Mouse (Mus musculus): ENCODE measurements around the gene Ppp1r9a. TPM values are rescaled to one million over a fixed set of nuclear protein-coding genes. Genes with fewer than 3 reads are reported as not detected.

Ppp1r9a gene
- total RNA-seq, 2 experiments from 2014 or later, result 10.6 to 11.2 TPM

GRCm38 (mm10) chr6:5029205-5029927, 126.6 kb downstream of the Ppp1r9a start:
- ATAC-seq (replicated peaks; ENCODE audit: low FRiP score, low TSS enrichment, poor library complexity, severe bottlenecking), result no peak

- ATAC-seq (replicated peaks; ENCODE audit: low FRiP score, low TSS enrichment, poor library complexity, severe bottlenecking), result no peak
Measured at GRCm38 (mm10) chr6:5029956-5030355, 127.2 kb downstream of the Ppp1r9a start.

DNA sequence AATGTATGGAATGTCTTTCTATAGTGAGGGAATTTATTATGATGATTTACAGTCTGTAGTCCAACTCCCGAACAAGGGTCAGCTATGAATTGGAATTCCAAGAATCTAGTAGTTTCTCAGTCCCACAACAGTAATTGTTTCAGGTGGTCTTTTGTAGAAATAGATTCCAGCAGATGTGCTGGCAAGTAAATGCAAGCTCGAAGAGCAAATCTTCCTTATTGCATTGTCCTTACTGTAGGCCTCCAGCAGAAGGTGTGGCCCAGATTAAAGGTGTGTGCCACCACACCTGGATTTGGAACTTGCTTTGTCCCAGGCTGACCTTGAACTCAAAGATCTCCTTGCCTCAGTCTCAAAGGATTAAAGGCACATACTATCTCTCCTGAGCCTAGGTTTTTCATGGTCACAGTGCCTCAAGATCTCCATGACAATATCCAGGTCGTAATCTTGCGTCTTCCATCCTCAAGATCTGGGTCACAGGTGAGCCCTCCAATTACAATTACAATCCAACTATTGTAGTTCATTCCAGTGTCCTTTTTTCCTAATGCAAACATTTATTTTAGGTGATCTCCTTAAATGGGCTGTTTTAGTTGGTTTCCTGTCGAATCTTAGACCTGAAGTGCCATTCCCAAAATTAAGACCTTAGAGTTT, 130.4 kb downstream of the Ppp1r9a start:
- no peak for ATAC-seq (replicated peaks; ENCODE audit: low FRiP score, low TSS enrichment, poor library complexity, severe bottlenecking)

- no peak for ATAC-seq (replicated peaks; ENCODE audit: low FRiP score, low TSS enrichment, poor library complexity, severe bottlenecking)
Measured at GRCm38 (mm10) chr6:5037225-5037624, 134.5 kb downstream of the Ppp1r9a start.

- ATAC-seq (replicated peaks; ENCODE audit: low FRiP score, low TSS enrichment, poor library complexity, severe bottlenecking), result peak; percentile 73
Measured at GRCm38 (mm10) chr6:5038140-5038749, 135.5 kb downstream of the Ppp1r9a start.

- no peak for ATAC-seq (replicated peaks; ENCODE audit: low FRiP score, low TSS enrichment, poor library complexity, severe bottlenecking)
Measured at GRCm38 (mm10) chr6:5039316-5039715, 136.6 kb downstream of the Ppp1r9a start.

GRCm38 (mm10) chr6:5045854-5046253, 143.1 kb downstream of the Ppp1r9a start:
- no peak for ATAC-seq (replicated peaks; ENCODE audit: low FRiP score, low TSS enrichment, poor library complexity, severe bottlenecking)

DNA sequence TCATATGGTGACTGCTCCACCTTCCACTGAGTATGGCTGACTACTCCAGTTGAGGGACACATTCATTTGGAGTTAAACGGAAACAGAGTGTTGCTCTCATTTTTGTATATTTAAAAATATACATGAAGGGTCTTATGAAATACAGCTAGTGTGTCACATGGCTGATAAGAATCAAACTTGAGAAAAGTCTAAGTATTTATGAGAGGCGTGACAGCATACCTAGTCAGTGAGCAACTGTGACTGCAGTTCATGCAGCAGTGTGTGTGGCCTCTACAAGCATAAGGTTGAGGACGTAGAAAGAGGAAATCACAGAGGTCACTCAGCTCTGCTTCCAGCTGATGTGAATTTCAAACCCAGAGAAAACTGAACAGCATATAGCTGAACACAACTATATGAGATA, 145.3 kb downstream of the Ppp1r9a start:
- no peak for ATAC-seq (replicated peaks; ENCODE audit: low FRiP score, low TSS enrichment, poor library complexity, severe bottlenecking)

- ATAC-seq (replicated peaks; ENCODE audit: low FRiP score, low TSS enrichment, poor library complexity, severe bottlenecking), result peak; percentile 71; the same call in 1 of the 2 replicates
Measured at GRCm38 (mm10) chr6:5052309-5052708, 149.6 kb downstream of the Ppp1r9a start.

DNA sequence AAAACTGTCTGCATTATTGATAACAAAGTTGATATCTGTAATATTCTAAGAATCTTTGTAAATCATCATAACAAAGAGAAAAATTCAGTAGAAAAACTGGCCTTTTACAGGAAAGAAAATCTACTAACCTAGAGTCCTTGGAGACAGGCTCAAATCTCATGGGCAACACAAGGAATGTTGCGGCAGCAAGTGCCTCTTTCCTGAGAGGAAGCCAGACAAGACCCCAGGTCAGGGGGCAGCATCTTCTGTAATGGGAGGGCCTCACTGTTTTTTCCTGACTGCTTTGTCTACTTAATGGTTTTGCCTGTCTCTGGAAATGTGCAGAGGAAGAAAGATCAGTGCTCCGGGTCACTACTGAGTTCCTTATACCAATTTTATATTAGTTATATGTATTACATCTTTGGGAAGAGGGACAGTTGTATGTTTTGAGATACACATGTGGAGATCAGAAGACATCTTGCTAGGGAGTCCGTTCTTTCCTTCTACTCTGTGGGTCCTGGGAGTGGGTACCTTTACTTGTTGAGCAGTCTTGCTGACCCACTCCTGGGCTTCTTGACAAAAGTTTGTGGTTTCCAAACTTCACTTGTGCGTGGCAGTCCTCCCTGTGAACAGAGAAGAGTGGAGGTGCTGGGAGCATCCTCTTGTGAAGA, 151.9 kb downstream of the Ppp1r9a start:
- ATAC-seq (replicated peaks; ENCODE audit: low FRiP score, low TSS enrichment, poor library complexity, severe bottlenecking), result no peak

GRCm38 (mm10) chr6:5074736-5075135, 172.0 kb downstream of the Ppp1r9a start:
- ATAC-seq (replicated peaks; ENCODE audit: low FRiP score, low TSS enrichment, poor library complexity, severe bottlenecking), result no peak

DNA sequence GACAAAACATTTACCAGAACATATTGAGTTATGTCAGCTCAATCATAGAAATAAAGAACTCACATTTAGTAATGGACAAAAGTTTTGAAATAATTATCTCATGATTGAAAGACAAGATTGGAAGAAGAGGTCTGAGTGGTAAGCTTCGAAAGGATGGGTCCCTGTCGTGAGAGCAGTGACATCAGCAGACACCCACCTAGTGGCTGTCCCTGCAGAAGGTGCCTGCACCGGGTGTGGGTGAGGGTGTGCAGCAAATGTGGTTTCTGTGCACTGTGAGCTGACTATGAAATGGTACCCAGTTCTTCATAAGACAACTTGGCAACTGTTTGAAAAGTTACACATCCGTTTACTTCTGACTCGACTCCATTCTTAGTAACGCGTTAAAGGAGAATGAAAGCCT, 173.0 kb downstream of the Ppp1r9a start:
- no peak for ATAC-seq (replicated peaks; ENCODE audit: low FRiP score, low TSS enrichment, poor library complexity, severe bottlenecking)

DNA sequence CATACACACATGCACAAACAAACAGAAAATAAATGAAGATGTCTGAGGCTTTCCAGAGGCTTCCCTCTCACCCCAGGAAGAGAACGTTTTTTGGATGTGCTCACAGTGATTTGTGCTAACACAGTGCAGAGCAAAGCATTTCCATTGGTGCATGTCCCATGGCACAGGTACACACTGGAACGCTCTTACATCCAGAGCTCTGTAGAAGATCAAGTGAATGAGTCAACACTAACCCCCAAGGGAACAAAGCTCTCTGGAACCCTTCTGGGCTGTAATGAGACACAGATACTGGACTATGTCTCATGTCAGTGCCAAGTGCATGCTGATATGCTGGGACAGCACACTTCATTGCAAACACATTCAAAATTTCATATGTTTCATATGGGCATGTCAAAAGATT, 175.3 kb downstream of the Ppp1r9a start:
- ATAC-seq (replicated peaks; ENCODE audit: low FRiP score, low TSS enrichment, poor library complexity, severe bottlenecking), result no peak

- peak; percentile 44; the same call in 1 of the 2 replicates for ATAC-seq (replicated peaks; ENCODE audit: low FRiP score, low TSS enrichment, poor library complexity, severe bottlenecking)
Measured at GRCm38 (mm10) chr6:5079108-5079507, 176.4 kb downstream of the Ppp1r9a start.

DNA sequence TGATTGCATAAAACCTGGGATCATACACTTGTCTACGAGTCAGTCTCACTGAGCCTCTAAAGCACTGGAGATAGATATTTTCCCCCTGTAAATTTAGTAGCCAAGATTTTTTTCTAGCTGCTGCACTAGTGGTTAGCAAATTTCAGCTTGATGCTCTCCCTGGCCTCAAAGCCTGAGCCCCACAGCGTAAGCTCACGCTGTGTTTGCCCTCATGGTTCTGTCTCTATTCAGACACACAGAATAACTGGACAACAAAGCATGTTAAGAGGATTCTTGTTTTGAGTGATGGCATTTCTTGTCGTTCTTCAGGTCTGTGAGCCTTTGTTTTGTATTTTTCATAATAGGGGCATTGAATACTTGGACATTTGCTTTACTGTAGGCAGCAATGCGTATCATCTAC, 177.4 kb downstream of the Ppp1r9a start:
- no peak for ATAC-seq (replicated peaks; ENCODE audit: low FRiP score, low TSS enrichment, poor library complexity, severe bottlenecking)

DNA sequence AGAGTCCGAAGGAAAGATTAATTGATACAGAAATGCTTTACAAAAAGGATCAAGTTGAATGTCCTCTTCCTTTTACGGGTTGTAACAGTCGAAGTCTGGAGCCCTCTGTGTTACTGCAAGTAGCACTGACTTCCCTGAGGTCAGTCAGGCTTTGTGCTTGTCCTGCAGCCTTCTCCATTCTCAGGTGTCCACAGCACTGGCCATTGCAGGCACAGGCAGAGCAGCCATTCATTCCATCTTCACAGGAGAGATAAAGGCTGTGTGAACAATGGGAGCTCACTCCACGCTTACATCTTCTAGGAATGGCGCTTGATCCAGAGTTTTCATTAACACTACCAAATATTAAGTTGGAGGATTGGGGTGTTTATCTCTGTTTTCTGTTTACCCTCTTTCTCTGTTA, 177.8 kb downstream of the Ppp1r9a start:
- no peak for ATAC-seq (replicated peaks; ENCODE audit: low FRiP score, low TSS enrichment, poor library complexity, severe bottlenecking)

DNA sequence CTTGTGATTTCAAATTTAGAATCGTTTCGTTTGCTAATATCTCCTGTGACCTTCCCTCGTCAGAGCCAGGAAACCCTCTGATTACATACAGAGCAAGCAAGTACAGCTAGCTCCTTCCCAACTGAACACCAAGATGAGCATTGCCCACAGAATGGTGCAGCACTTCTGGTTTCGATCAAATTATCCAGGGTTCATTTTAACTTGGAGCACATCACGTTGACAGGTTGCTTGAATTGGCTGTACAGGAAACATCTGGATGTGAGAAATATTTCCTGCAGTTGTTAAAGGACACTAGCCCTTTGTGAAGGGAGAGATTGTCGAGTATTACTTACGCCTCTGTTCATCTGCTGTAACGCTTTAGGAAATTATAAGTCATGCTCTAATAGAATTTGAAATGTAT, 178.4 kb downstream of the Ppp1r9a start:
- ATAC-seq (replicated peaks; ENCODE audit: low FRiP score, low TSS enrichment, poor library complexity, severe bottlenecking), result no peak

DNA sequence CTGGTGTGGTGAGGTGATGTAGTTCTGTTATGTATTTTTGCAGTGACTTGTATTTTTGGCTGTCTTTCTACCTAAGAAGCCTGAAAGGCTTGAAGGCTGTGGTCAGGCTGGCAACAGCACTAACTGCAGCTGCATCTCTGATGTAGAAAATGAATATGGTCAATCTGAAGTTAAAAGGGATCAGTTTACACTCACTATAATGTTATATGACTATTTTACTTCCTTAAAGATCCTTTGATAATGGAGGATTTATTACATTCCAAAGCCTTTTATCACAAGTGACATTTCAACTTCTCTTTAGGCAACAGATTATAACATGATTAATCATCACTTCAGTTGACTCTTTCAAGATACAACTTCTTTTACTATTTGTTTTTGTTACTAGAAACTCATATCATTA, 179.4 kb downstream of the Ppp1r9a start:
- ATAC-seq (replicated peaks; ENCODE audit: low FRiP score, low TSS enrichment, poor library complexity, severe bottlenecking), result no peak

- ATAC-seq (replicated peaks; ENCODE audit: low FRiP score, low TSS enrichment, poor library complexity, severe bottlenecking), result no peak
Measured at GRCm38 (mm10) chr6:5082740-5083139, 180.0 kb downstream of the Ppp1r9a start.

DNA sequence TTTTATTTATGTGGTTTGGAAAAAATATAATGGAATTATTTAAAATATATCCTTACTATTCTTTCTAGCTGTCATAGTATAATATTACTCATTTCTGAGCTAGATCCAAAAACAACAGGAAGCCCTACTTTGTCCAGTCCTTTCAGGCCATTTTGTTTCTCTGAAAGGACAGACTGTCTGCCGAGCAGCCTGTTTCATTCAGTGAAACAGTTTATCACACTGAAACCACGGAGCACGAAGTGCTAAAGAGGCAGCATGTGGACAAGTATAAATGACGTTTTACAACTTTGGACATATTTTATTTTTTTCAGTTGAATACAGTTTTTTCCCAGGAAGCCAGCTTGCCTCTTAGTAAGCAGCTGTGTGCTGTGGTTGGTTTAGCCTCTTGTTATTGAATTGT, 181.2 kb downstream of the Ppp1r9a start:
- ATAC-seq (replicated peaks; ENCODE audit: low FRiP score, low TSS enrichment, poor library complexity, severe bottlenecking), result no peak
